Mouse (Mus musculus) CH12.LX (cell line): ENCODE results near the gene Tspan13. TPM values are rescaled to one million over a fixed set of nuclear protein-coding genes. Genes with fewer than 3 reads are reported as not detected.
A peak's percentile ranks its signal among the peaks of the same experiment; 100 is the strongest.

Experiments
- DNase-seq: peaks from one replicate; pipeline ENCODE4 v3.0.0-alpha.2; 2013; ENCODE audit errors: extremely low read depth
- H3K27ac ChIP-seq: 2 replicates; pipeline ENCODE4 v1.5.1; 2012; ENCODE audit warnings: low read depth, mild to moderate bottlenecking, control low read depth, moderate library complexity; ENCODE audit not compliant: insufficient read depth
- H3K27me3 ChIP-seq: replicated peaks from 2 replicates; pipeline ENCODE3; 2012; ENCODE audit warnings: inconsistent platforms
- H3K36me3 ChIP-seq, 2 experiments: replicated peaks in 1 of 2; 2 replicates each; pipeline versions ENCODE3 to v1.6.1; 2012; ENCODE audit warnings: inconsistent platforms in 1 of 2, low read length in 1 of 2, mild to moderate bottlenecking in 1 of 2, mixed read lengths in 1 of 2, moderate library complexity in 1 of 2; ENCODE audit not compliant: control insufficient read depth in 1 of 2, insufficient read depth in 1 of 2
- H3K4me1 ChIP-seq, 2 experiments: 2 replicates each; pipeline ENCODE4 v1.6.1; 2012; ENCODE audit warnings: inconsistent platforms in 1 of 2, moderate library complexity in 1 of 2; ENCODE audit not compliant: insufficient read depth in 2 of 2, control insufficient read depth in 1 of 2
- H3K4me2 ChIP-seq: 2 replicates; pipeline ENCODE4 v1.6.1; 2012; ENCODE audit warnings: low read depth, mild to moderate bottlenecking, control low read depth; ENCODE audit not compliant: poor library complexity, insufficient read depth, severe bottlenecking
- H3K4me3 ChIP-seq, 3 experiments: fragments of 150-350 bp in 1 of 3; sonication (generic) in 1 of 3; replicated peaks in 1 of 3; 2 replicates each; pipeline versions ENCODE3 to v1.5.1; 2011 to 2012; ENCODE audit warnings: low read depth in 2 of 3, low read length in 2 of 3, mild to moderate bottlenecking in 2 of 3, moderate library complexity in 2 of 3, control low read depth in 1 of 3, improper control_type of control experiment in 1 of 3, inconsistent platforms in 1 of 3, mixed read lengths in 1 of 3; ENCODE audit not compliant: poor library complexity in 1 of 3
- H3K79me2 ChIP-seq: replicated peaks from 2 replicates; pipeline ENCODE4 v1.6.1; 2012; ENCODE audit warnings: mild to moderate bottlenecking, moderate library complexity; ENCODE audit not compliant: control insufficient read depth, poor library complexity, insufficient read depth, severe bottlenecking; ENCODE audit errors: extremely low read depth
- H3K9ac ChIP-seq: 2 replicates; pipeline ENCODE4 v1.6.1; 2012; ENCODE audit warnings: low read depth, mild to moderate bottlenecking, control low read depth, moderate library complexity; ENCODE audit not compliant: insufficient read depth
- H3K9me3 ChIP-seq: replicated peaks from 2 replicates; pipeline ENCODE3; 2012; ENCODE audit warnings: low read length, inconsistent platforms, mixed read lengths
- CHD2 ChIP-seq: IDR thresholded peaks from 2 replicates; pipeline ENCODE4 v1.6.1; 2011; ENCODE audit warnings: low read length, improper control_type of control experiment
- CTCF ChIP-seq, 2 experiments: IDR thresholded peaks in 1 of 2; conservative IDR thresholded peaks in 1 of 2; 2 replicates each; pipeline ENCODE4 v1.5.1; 2011 to 2012; ENCODE audit warnings: low read depth in 2 of 2, low read length in 2 of 2, improper control_type of control experiment in 1 of 2, inconsistent platforms in 1 of 2, mild to moderate bottlenecking in 1 of 2, moderate library complexity in 1 of 2
- EP300 ChIP-seq: IDR thresholded peaks from 2 replicates; pipeline ENCODE4 v1.6.1; 2011; ENCODE audit warnings: low read length, improper control_type of control experiment
- ETS1 ChIP-seq: conservative IDR thresholded peaks from 2 replicates; pipeline ENCODE4 v1.6.1; 2012; ENCODE audit warnings: low read depth, mild to moderate bottlenecking, inconsistent platforms, low read length, improper control_type of control experiment, moderate library complexity
- HCFC1 ChIP-seq: IDR thresholded peaks from 2 replicates; pipeline ENCODE4 v1.6.1; 2012; ENCODE audit warnings: low read depth, mild to moderate bottlenecking, inconsistent platforms, low read length, improper control_type of control experiment
- IRF4 ChIP-seq: IDR thresholded peaks from 2 replicates; pipeline ENCODE4 v1.6.1; 2014; ENCODE audit warnings: low read depth, mild to moderate bottlenecking, inconsistent platforms, low read length, improper control_type of control experiment
- KAT2A ChIP-seq: IDR thresholded peaks from 2 replicates; pipeline ENCODE4 v1.6.1; 2012; ENCODE audit warnings: low read length, improper control_type of control experiment, inconsistent platforms; ENCODE audit not compliant: insufficient replicate concordance
- MAFK ChIP-seq: IDR thresholded peaks from 2 replicates; pipeline ENCODE4 v1.6.1; 2011; ENCODE audit warnings: low read length, improper control_type of control experiment; ENCODE audit not compliant: insufficient replicate concordance
- MAZ ChIP-seq: IDR thresholded peaks from 2 replicates; pipeline ENCODE4 v1.6.1; 2012; ENCODE audit warnings: low read depth, mild to moderate bottlenecking, inconsistent platforms, low read length, improper control_type of control experiment, moderate library complexity
- MEF2A ChIP-seq: IDR thresholded peaks from 2 replicates; pipeline ENCODE4 v1.6.1; 2014; ENCODE audit warnings: low read depth, mild to moderate bottlenecking, inconsistent platforms, low read length, improper control_type of control experiment, borderline replicate concordance
- MXI1 ChIP-seq: IDR thresholded peaks from 2 replicates; pipeline ENCODE4 v1.6.1; 2011; ENCODE audit warnings: mild to moderate bottlenecking, low read depth, low read length, improper control_type of control experiment
- NELFE ChIP-seq: IDR thresholded peaks from 2 replicates; pipeline ENCODE4 v1.6.1; 2011; ENCODE audit warnings: low read depth, low read length, improper control_type of control experiment
- PAX5 ChIP-seq: IDR thresholded peaks from 2 replicates; pipeline ENCODE4 v1.6.1; 2012; ENCODE audit warnings: low read length, inconsistent platforms, mixed read lengths
- SIN3A ChIP-seq: IDR thresholded peaks from 2 replicates; pipeline ENCODE4 v1.6.1; 2012; ENCODE audit warnings: low read length, improper control_type of control experiment, inconsistent platforms
- SMC3 ChIP-seq: IDR thresholded peaks from 2 replicates; pipeline ENCODE4 v1.6.1; 2011; ENCODE audit warnings: low read depth, low read length, improper control_type of control experiment
- TCF12 ChIP-seq: IDR thresholded peaks from 2 replicates; pipeline ENCODE4 v1.6.1; 2014; ENCODE audit warnings: low read depth, mild to moderate bottlenecking, inconsistent platforms, low read length, improper control_type of control experiment
- UBTF ChIP-seq: IDR thresholded peaks from 2 replicates; pipeline ENCODE4 v1.6.1; 2012; ENCODE audit warnings: low read depth, mild to moderate bottlenecking, inconsistent platforms, low read length, improper control_type of control experiment, moderate library complexity
- USF2 ChIP-seq: conservative IDR thresholded peaks from 2 replicates; pipeline ENCODE4 v1.6.1; 2011; ENCODE audit warnings: low read depth, low read length, improper control_type of control experiment
- dilution Hi-C: fragments of 300-500 bp; cut with MboI; formaldehyde crosslinking; loops from 2 replicates; pipeline ENCODE4 v1.14.3; 2020; ENCODE audit warnings: low sequenced_read_pairs; ENCODE audit not compliant: extremely low pct_unique_long_range_greater_than_20kb, extremely low pct_ligation_motif_present
- in situ Hi-C: fragments of 300-500 bp; cut with MboI; formaldehyde crosslinking; loops from 3 replicates; pipeline ENCODE4 v1.14.3; 2019; ENCODE audit warnings: low sequenced_read_pairs, low pct_ligation_motif_present, low pct_unique_long_range_greater_than_20kb, mixed read lengths
- polyA plus RNA-seq: library from polyadenylated mRNA; unstranded; fragments of >175 nt; gene quantifications from 2 replicates; pipeline ENCODE4 v1.2.1, GENCODE M21; 2012; ENCODE audit warnings: low read depth; ENCODE audit not compliant: insufficient read length
- total RNA-seq, 2 experiments: library from RNA; depleted of rRNA; stranded (reverse); fragments of 300-350 nt in 1 of 2; fragments of >200 nt in 1 of 2; gene quantifications; 2 replicates each; pipeline ENCODE4 v1.2.3; 2012 to 2014

Gene Tspan13
- total and polyA plus RNA-seq, 3 experiments = 16.6 to 28.9 (median 18.6) TPM

DNA sequence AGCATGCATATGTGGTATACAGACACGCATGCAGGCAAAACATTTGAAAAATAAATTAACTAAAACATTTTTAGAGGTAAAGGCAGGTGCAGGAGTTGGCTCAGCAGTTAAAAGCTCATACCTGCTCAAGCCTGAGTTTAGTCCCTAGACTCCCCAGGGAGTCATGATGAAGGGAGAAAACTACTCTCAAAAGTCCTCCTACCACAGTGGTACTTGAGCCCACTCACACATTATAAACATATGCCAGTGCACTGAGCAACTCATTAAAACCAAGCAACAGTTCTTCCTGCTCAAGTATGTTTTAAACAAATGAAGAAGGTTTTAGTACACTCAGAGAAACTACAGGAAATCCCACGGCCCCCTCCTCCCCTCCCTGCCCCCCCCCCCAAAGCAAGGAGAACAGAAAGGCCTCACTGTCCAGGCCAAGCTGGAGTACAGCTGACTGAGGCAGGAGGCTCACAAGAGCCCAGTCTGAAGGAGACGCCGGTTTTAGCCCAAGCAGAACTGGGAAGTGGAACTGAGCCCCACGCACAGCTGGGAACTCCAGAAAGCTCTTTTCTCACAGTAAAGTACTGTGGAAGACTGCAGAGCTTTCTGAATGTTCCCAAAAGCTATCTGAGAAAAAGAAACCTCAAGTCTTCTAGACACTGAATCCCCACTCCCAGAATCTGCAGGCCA, 13.2 kb downstream of the Tspan13 start:
- Histone ChIP-seq H3K27ac (no peak overlapping the region), H3K4me3 (no peak overlapping the region), H3K9me3 (peaks cover 6% of the 10 kb centered on the region), H3K9ac (peak overlapping the region; percentile 39), H3K27me3 (no peaks in the 10 kb centered on the region), H3K79me2 (peaks cover 4% of the 10 kb centered on the region; the same call in 1 of the 2 replicates), H3K4me2 (peak overlapping the region; percentile 95), H3K36me3 (no peaks in the 10 kb centered on the region), H3K4me1 (peaks cover 5 to 28% of the 10 kb centered on the region in 2 experiments; a peak in 3 of 4 replicates)
- TF ChIP-seq USF2 (no peak), MAZ (0 out of 2 replicates have a peak, but pooled peaks have one; percentile 33), ETS1 (no peak), SIN3A (no peak), HCFC1 (no peak), MXI1 (no peak), MEF2A (0 out of 2 replicates have a peak, but pooled peaks have one; percentile 35), IRF4 (peak; percentile 67; the same call in 1 of the 2 replicates), UBTF (no peak), PAX5 (no peak), KAT2A (no peak), NELFE (no peak; the same call in 1 of the 2 replicates), CTCF (conservative IDR thresholded peaks at IDR 0.05 in 1 of 2, IDR thresholded peaks at IDR 0.05 in 1 of 2; ENCODE audit: low read depth in 2 of 2, low read length in 2 of 2) (no peak), CHD2 (no peak), SMC3 (no peak), TCF12 (peak; percentile 23; the same call in 1 of the 2 replicates), EP300 (peak; percentile 68)
- no peak for DNase-seq
- in situ Hi-C loops (no loop called here), dilution Hi-C loops (no loop called here)

DNA sequence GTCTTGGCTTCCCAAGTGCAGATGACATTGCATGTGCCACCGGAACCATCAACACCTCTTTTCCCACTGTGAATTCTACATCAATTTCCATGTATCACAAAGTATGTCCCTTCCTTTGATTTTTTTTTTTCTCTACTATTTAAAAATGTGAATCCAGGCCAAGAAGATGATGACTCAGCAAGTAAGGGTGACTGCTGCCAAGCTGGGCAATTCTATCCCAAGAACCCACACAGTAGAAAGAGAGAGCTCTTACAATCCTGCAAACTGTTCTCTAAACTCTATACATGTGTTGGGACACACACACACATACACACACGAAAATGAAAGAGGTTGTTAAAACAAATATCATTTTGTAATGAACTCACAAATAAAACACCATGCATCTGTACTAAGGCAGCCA, 15.1 kb downstream of the Tspan13 start:
- H3K4me2 ChIP-seq = no peak overlapping the region
- H3K4me3 ChIP-seq = no peak overlapping the region
- H3K9me3 ChIP-seq = no peaks in the 10 kb centered on the region
- no peaks in the 10 kb centered on the region for H3K36me3 ChIP-seq
- DNase-seq = no peak
- TF ChIP-seq MXI1 (no peak), MAFK (peak; percentile 85)
- H3K27ac ChIP-seq = no peak overlapping the region
- H3K27me3 ChIP-seq = no peaks in the 10 kb centered on the region
- peaks cover 4% of the 10 kb centered on the region; the same call in 1 of the 2 replicates for H3K79me2 ChIP-seq
- peaks cover 5 to 32% of the 10 kb centered on the region in 2 experiments; a peak in 3 of 4 replicates for H3K4me1 ChIP-seq
- dilution Hi-C loops = no loop called here
- H3K9ac ChIP-seq = no peak overlapping the region
- in situ Hi-C loops = no loop called here
